8 mouse cellular contexts compared by ENCODE assay signal in genomic region chr10:41689941-41690887, GRCm38 (mm10). TPM values are rescaled to one million over a fixed set of nuclear protein-coding genes. Genes with fewer than 3 reads are reported as not detected.
DNase-seq lines count a peak whose midpoint lies in the region; ATAC-seq and TF ChIP-seq lines count a peak whose summit lies in the region.

No protein-coding gene starts in this region.

- WGBS in forebrain, embryonic 13.5 days: 21% methylated on average over 24 of the region's 24 CpGs
- 23% methylated on average over 24 of the region's 24 CpGs for WGBS in hindbrain, embryonic 12.5 days

- peak; percentile 75 to 96 (median 82) for TF ChIP-seq CTCF in MEL (IDR thresholded peaks at IDR 0.05 in 2 of 3, conservative IDR thresholded peaks at IDR 0.05 in 1 of 3; ENCODE audit: control insufficient read depth in 1 of 3, insufficient read depth in 1 of 3, low read depth in 2 of 3, low read length in 3 of 3, poor library complexity in 1 of 3, severe bottlenecking in 1 of 3)

- peak; percentile 60 for DNase-seq in MEL (ENCODE audit: low read depth, low spot score)
- DNase-seq in c-Kit-positive CD71-positive TER-119-negative erythroid progenitor cells, embryonic 14.5 days (ENCODE audit: low read depth): peak; percentile 44
- DNase-seq in left cerebral cortex, adult 11 months (ENCODE audit: low spot score): peak; percentile 16
- peak; percentile 77 for DNase-seq in lung, postnatal 36 days
- peak; percentile 65 for DNase-seq in retina, postnatal 7 days (ENCODE audit: low read depth, low spot score)
- peak; percentile 47 for DNase-seq in urinary bladder, postnatal 25 days (ENCODE audit: low spot score)

- H3K9me3 ChIP-seq in MEL (replicated peaks; ENCODE audit: insufficient read depth, low read length): no peaks in the 10 kb centered on the region
- 0 out of 2 replicates have a peak, but pooled peaks cover 4% of the 10 kb centered on the region for H3K9me3 ChIP-seq in forebrain, embryonic 13.5 days (replicated peaks)
- H3K9me3 ChIP-seq in hindbrain, embryonic 12.5 days (replicated peaks): peaks cover 10% of the 10 kb centered on the region

- H3K4me3 ChIP-seq in MEL (ENCODE audit: control insufficient read depth in 1 of 2, insufficient read depth in 1 of 2, low read depth in 2 of 2, low read length in 2 of 2): no peak overlapping the region
- H3K4me3 ChIP-seq in forebrain, embryonic 13.5 days: peak overlapping the region; percentile 44
- peak overlapping the region; percentile 42 for H3K4me3 ChIP-seq in hindbrain, embryonic 12.5 days

- H3K27ac ChIP-seq in MEL (ENCODE audit: control insufficient read depth, low read depth, low read length): no peak overlapping the region
- H3K27ac ChIP-seq in forebrain, embryonic 13.5 days: no peak overlapping the region
- no peak overlapping the region for H3K27ac ChIP-seq in hindbrain, embryonic 12.5 days

- H3K79me2 ChIP-seq in MEL (ENCODE audit: control insufficient read depth, insufficient read depth, low read length, poor library complexity): no peaks in the 10 kb centered on the region

- TF ChIP-seq EP300 in MEL (IDR thresholded peaks at IDR 0.05; ENCODE audit: low read depth in 1 of 2, low read length in 2 of 2): no peak

- H3K4me1 ChIP-seq in MEL (ENCODE audit: control insufficient read depth in 1 of 2, insufficient read depth in 2 of 2, low read length in 2 of 2): no peaks in the 10 kb centered on the region
- H3K4me1 ChIP-seq in forebrain, embryonic 13.5 days: 0 out of 2 replicates have a peak, but pooled peaks cover 5% of the 10 kb centered on the region
- no peaks in the 10 kb centered on the region for H3K4me1 ChIP-seq in hindbrain, embryonic 12.5 days

- no peak for TF ChIP-seq POLR2A in MEL (IDR thresholded peaks at IDR 0.05; ENCODE audit: control insufficient read depth in 1 of 2, insufficient read depth in 1 of 2, low read depth in 1 of 2, low read length in 2 of 2, poor library complexity in 1 of 2)

- H3K4me2 ChIP-seq in forebrain, embryonic 13.5 days: peak overlapping the region; percentile 76
- peak overlapping the region; percentile 72 for H3K4me2 ChIP-seq in hindbrain, embryonic 12.5 days (replicated peaks)

- H3K9ac ChIP-seq in MEL (ENCODE audit: control insufficient read depth, low read depth, low read length, poor library complexity, severe bottlenecking): no peak overlapping the region
- peak overlapping the region; percentile 61 for H3K9ac ChIP-seq in forebrain, embryonic 13.5 days
- peak overlapping the region; percentile 52 for H3K9ac ChIP-seq in hindbrain, embryonic 12.5 days

- peaks cover 3 to 5% of the 10 kb centered on the region in 2 experiments; a peak in 3 of 4 replicates for H3K27me3 ChIP-seq in MEL (ENCODE audit: control insufficient read depth in 1 of 2, insufficient read depth in 2 of 2, low read length in 2 of 2)
- H3K27me3 ChIP-seq in forebrain, embryonic 13.5 days: peaks cover 10% of the 10 kb centered on the region; the same call in 1 of the 2 replicates
- H3K27me3 ChIP-seq in hindbrain, embryonic 12.5 days: peaks cover 4% of the 10 kb centered on the region; the same call in 1 of the 2 replicates

- H3K36me3 ChIP-seq in MEL (ENCODE audit: control insufficient read depth in 1 of 2, insufficient read depth in 2 of 2, low read length in 2 of 2): no peaks in the 10 kb centered on the region
- H3K36me3 ChIP-seq in forebrain, embryonic 13.5 days (ENCODE audit: poor library complexity, severe bottlenecking): no peaks in the 10 kb centered on the region
- H3K36me3 ChIP-seq in hindbrain, embryonic 12.5 days: no peaks in the 10 kb centered on the region

- peak; percentile 82 for TF ChIP-seq RAD21 in MEL (IDR thresholded peaks at IDR 0.05; ENCODE audit: low read depth, low read length)

- ATAC-seq in forebrain, embryonic 13.5 days: 0 out of 2 replicates have a peak, but pooled peaks have one; percentile 51
- ATAC-seq in hindbrain, embryonic 12.5 days (ENCODE audit: low FRiP score): no peak

TF ChIP-seq in MEL, 35 proteins besides CTCF, POLR2A, EP300 and RAD21:
- peak; percentile 64 for TF ChIP-seq ZC3H11A (IDR thresholded peaks at IDR 0.05; ENCODE audit: low read depth, low read length)
- TF ChIP-seq SMC3 (IDR thresholded peaks at IDR 0.05; ENCODE audit: low read depth, low read length): peak; percentile 72
- no peak for TF ChIP-seq MYB (IDR thresholded peaks at IDR 0.05; ENCODE audit: low read depth, low read length)
- TF ChIP-seq KAT2A (conservative IDR thresholded peaks at IDR 0.05; ENCODE audit: low read depth, low read length): no peak

RNA-seq across cellular contexts. Expression of gene Ccdc162, which starts 26.2 kb away (rescaled TPM):
- total RNA-seq in MEL (2012; rRNA removed): not detected in 2 replicates
- polyA plus RNA-seq in MEL (2012; ENCODE audit: insufficient read depth in 1 of 2, insufficient read length in 2 of 2, low read depth in 1 of 2, low replicate concordance in 2 of 2, missing spikeins in 1 of 2): under 1 TPM in 1 of 2 experiments, not detected in 1; 0.06 TPM
- 0.31 and 0.82 TPM in 2 replicates for polyA plus RNA-seq in forebrain, embryonic 13.5 days (2015; fragmentation: Nextera tagmentation; extraction: Ambion mirVana)
- polyA plus RNA-seq in hindbrain, embryonic 12.5 days (2016; fragmentation: Nextera tagmentation; extraction: Ambion mirVana): 0.96 and 1.4 TPM in 2 replicates

Comparison
In these comparisons a context has a peak if more than half of its experiments do, and no peak if none do; other contexts are left out.
1. DNase-seq: peak in every context shown above with its lines; median percentile 77 in lung, postnatal 36 days; 65 in retina, postnatal 7 days; 60 in MEL; 47 in urinary bladder, postnatal 25 days; 44 in c-Kit-positive CD71-positive TER-119-negative erythroid progenitor cells, embryonic 14.5 days; 16 in left cerebral cortex, adult 11 months.
2. H3K4me3 ChIP-seq: peak in forebrain, embryonic 13.5 days (single experiment) and hindbrain, embryonic 12.5 days (single experiment); none in MEL (0 of 2).